Mouse (Mus musculus): ENCODE data around the gene Gm45062. TPM values are rescaled to one million over a fixed set of nuclear protein-coding genes. Genes with fewer than 3 reads are reported as not detected.

Gene Gm45062
- total RNA-seq, 2 experiments from 2014 or later, result not detected

DNA sequence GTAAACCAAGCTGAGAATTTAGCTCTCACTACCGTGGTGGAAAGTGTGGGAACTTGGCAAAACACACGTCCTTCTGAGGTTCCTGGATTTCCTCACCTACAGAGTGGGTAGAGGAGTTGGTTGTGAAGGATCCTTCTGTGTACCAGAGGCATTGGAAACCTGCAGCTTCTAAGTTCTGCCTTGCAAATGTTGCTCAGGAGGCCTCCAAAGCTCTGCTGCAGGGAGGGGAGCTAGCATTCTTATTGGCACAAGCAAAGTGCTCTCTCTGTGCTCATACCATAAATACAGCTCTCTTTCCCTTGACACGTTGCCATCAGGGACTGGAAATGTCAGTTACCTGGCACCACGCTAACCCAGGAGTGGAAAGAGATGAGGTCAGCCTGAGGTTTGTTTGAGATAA lies 379.6 kb downstream of the Gm45062 start:
- intact Hi-C loops (cut with DNase I; ENCODE audit: low total_unique reads), result no loop called here
- DNase-seq, result no peak

- DNase-seq, result no peak
- intact Hi-C loops (cut with DNase I; ENCODE audit: low total_unique reads), result no loop called here
Measured at GRCm38 (mm10) chr6:8639526-8639925, 380.3 kb downstream of the Gm45062 start.

GRCm38 (mm10) chr6:8640863-8641262 lies 381.6 kb downstream of the Gm45062 start:
- intact Hi-C loops (cut with DNase I; ENCODE audit: low total_unique reads), result no loop called here
- DNase-seq, result no peak

GRCm38 (mm10) chr6:8644703-8645102 lies 385.5 kb downstream of the Gm45062 start:
- intact Hi-C loops (cut with DNase I; ENCODE audit: low total_unique reads), result no loop called here
- no peak for DNase-seq

DNA sequence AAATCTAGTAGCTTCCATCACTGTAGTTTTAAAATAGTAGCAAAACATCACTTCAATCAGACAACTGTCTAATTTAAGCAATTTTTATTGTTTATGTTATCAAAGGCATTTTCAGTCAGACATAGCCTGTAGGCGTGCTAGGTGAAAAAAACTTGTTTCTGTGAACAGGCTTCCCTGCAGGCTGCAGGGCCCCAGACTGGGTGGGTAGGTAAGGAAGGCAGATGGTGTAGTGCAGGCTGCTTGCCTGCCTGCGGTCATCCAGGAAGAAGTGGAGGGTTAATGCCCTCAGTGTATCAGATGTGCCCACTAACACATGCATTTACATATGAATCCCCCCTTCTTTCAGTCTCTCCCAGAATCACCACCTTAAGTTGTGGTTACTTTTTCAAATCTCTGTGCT lies 386.5 kb downstream of the Gm45062 start:
- no peak for DNase-seq
- intact Hi-C loops (cut with DNase I; ENCODE audit: low total_unique reads), result no loop called here

Other genes with a start within 250 kb of the Gm45062 start
- 1 to 10 TPM; 2.4 to 3.8 TPM for gene Col28a1, start 66.8 kb upstream of the Gm45062 start, total RNA-seq (2021)
- gene Mios, start 50.2 kb upstream of the Gm45062 start, total RNA-seq (2021), result 10 to 100 TPM; 14.2 to 14.3 TPM
- gene Rpa3, start 277 bp upstream of the Gm45062 start, total RNA-seq (2021), result 10 to 100 TPM in 1 of 2 experiments, 1 to 10 TPM in 1; 9.3 to 14.0 TPM
- 10 to 100 TPM; 10.1 to 10.8 TPM for gene Umad1, start 162 bp upstream of the Gm45062 start, total RNA-seq (2021)

Measured in gastrocnemius, postnatal 14 days (tissue).